Mouse (Mus musculus): ENCODE data around the gene Abca6. TPM values are rescaled to one million over a fixed set of nuclear protein-coding genes. Genes with fewer than 3 reads are reported as not detected.

Abca6 gene
- polyA plus RNA-seq, 1 experiment from 2014 or later: 2.3 TPM

- no peaks in the 10 kb centered on the region for H3K36me3 ChIP-seq (ENCODE audit: insufficient read depth, low read length)
- H3K27me3 ChIP-seq (replicated peaks; ENCODE audit: insufficient read depth, low read length): no peaks in the 10 kb centered on the region
- H3K4me3 ChIP-seq (ENCODE audit: low read depth, low read length): no peak overlapping the region
- H3K4me1 ChIP-seq (ENCODE audit: insufficient read depth, low read depth, low read length): no peaks in the 10 kb centered on the region
- no peak overlapping the region for H3K27ac ChIP-seq (ENCODE audit: low read length)
- DNase-seq (ENCODE audit: low spot score) (no peak), ATAC-seq (no peak)
- no peaks in the 10 kb centered on the region for H3K9me3 ChIP-seq (ENCODE audit: low read length)
- H3K4me2 ChIP-seq (replicated peaks; ENCODE audit: low read depth, low read length): no peak overlapping the region
- H3K9ac ChIP-seq (replicated peaks; ENCODE audit: low read depth): no peak overlapping the region
- no peak for TF ChIP-seq EP300 (IDR thresholded peaks at IDR 0.05)
- TF ChIP-seq CTCF (IDR thresholded peaks at IDR 0.05): no peak
- WGBS: 91% methylated on average over 5 of the region's 5 CpGs
Measured at GRCm38 (mm10) chr11:110147640-110148039, 103.9 kb downstream of the Abca6 start.

- Histone ChIP-seq H3K27ac (ENCODE audit: low read length) (no peak overlapping the region), H3K9me3 (ENCODE audit: low read length) (no peaks in the 10 kb centered on the region), H3K9ac (replicated peaks; ENCODE audit: low read depth) (no peak overlapping the region), H3K4me2 (replicated peaks; ENCODE audit: low read depth, low read length) (no peak overlapping the region), H3K27me3 (replicated peaks; ENCODE audit: insufficient read depth, low read length) (no peaks in the 10 kb centered on the region), H3K4me1 (ENCODE audit: insufficient read depth, low read depth, low read length) (no peaks in the 10 kb centered on the region), H3K4me3 (ENCODE audit: low read depth, low read length) (no peak overlapping the region), H3K36me3 (ENCODE audit: insufficient read depth, low read length) (no peaks in the 10 kb centered on the region)
- WGBS: 47% methylated on average over 11 of the region's 11 CpGs
- no peak for ATAC-seq
- DNase-seq (ENCODE audit: low spot score): peak; percentile 29
- TF ChIP-seq CTCF (IDR thresholded peaks at IDR 0.05) (no peak), EP300 (IDR thresholded peaks at IDR 0.05) (no peak)
Measured at GRCm38 (mm10) chr11:110145421-110145820, 106.2 kb downstream of the Abca6 start.

- no peak overlapping the region for H3K4me2 ChIP-seq (replicated peaks; ENCODE audit: low read depth, low read length)
- no peaks in the 10 kb centered on the region for H3K36me3 ChIP-seq (ENCODE audit: insufficient read depth, low read length)
- WGBS: 54% methylated on average over 5 of the region's 5 CpGs
- peak; percentile 76 for DNase-seq (ENCODE audit: low spot score)
- H3K9ac ChIP-seq (replicated peaks; ENCODE audit: low read depth): no peak overlapping the region
- H3K4me1 ChIP-seq (ENCODE audit: insufficient read depth, low read depth, low read length): no peaks in the 10 kb centered on the region
- ATAC-seq: peak; percentile 38; the same call in 1 of the 2 replicates
- H3K27me3 ChIP-seq (replicated peaks; ENCODE audit: insufficient read depth, low read length): no peaks in the 10 kb centered on the region
- H3K4me3 ChIP-seq (ENCODE audit: low read depth, low read length): no peak overlapping the region
- no peaks in the 10 kb centered on the region for H3K9me3 ChIP-seq (ENCODE audit: low read length)
- TF ChIP-seq EP300 (IDR thresholded peaks at IDR 0.05): no peak
- TF ChIP-seq CTCF (IDR thresholded peaks at IDR 0.05): no peak
- no peak overlapping the region for H3K27ac ChIP-seq (ENCODE audit: low read length)
Measured at GRCm38 (mm10) chr11:110130760-110131159, 120.8 kb downstream of the Abca6 start.

Other genes with a start within 250 kb of the Abca6 start
- 7.6 and 8.7 TPM in 2 replicates for gene Abca8a, start 155.8 kb downstream of the Abca6 start, polyA plus RNA-seq (2015; fragmentation: Nextera tagmentation; extraction: Ambion mirVana)
- 0.93 and 1.3 TPM in 2 replicates for gene Abca9, start 83.6 kb downstream of the Abca6 start, polyA plus RNA-seq (2015; fragmentation: Nextera tagmentation; extraction: Ambion mirVana)
- 8.2 and 9.0 TPM in 2 replicates for gene Abca5, start 85.9 kb upstream of the Abca6 start, polyA plus RNA-seq (2015; fragmentation: Nextera tagmentation; extraction: Ambion mirVana)
- gene Map2k6, start 147.3 kb upstream of the Abca6 start, polyA plus RNA-seq (2015; fragmentation: Nextera tagmentation; extraction: Ambion mirVana): 4.7 and 5.1 TPM in 2 replicates

Data from lung, postnatal 0 days (tissue).